Mouse (Mus musculus): ENCODE data around the gene Lpar6.

The Lpar6 gene

DNA sequence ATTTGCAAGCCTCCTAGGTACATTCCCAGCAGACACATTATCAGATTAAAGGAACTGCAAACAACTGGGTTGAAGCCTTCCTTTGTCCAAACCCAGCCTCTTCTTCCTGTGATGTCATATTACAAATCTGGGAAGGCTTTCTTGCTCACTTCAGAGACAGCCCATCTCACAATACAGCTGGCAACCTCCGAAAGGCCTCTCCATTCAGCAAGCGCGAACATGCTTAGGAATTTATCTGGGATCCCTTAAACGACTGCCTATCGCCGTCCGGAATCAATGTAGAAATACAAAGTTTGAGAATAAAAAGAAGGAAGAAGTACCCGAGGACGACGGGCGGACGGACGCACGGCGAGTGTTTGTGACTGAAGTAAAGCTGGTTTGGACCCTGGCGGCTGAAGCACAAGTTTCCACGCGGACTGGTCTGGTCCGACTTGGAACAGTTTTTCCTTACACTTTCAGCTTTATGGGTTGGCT lies at the start of gene Lpar6:
Gene Lpar6 (plus strand): TSS at position 48 of the 474 bp plus-strand sequence.
- peak; percentile 59 for DNase-seq (ENCODE audit: low read depth, low spot score)

DNA sequence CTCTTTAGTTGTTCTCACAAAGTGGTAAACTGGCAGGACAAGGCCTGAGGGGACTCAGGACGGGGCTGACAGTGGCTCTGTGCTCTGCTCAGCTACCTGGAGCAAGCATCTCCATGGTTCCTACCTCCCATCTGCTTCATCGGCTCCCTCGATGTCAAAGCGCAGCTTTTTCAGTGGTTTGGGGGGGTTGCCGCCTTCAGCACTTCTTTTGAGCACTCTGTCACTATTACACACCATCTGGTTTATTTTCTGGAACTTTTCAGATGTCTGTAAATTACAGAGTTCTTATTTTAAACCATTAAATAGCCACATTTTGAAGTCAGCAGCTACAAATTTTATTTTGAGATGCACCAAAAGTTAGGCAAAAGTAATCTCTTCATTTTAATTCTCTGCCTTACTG lies 38.6 kb upstream of the Lpar6 start:
- peak; percentile 58 for DNase-seq (ENCODE audit: low read depth, low spot score)

DNA sequence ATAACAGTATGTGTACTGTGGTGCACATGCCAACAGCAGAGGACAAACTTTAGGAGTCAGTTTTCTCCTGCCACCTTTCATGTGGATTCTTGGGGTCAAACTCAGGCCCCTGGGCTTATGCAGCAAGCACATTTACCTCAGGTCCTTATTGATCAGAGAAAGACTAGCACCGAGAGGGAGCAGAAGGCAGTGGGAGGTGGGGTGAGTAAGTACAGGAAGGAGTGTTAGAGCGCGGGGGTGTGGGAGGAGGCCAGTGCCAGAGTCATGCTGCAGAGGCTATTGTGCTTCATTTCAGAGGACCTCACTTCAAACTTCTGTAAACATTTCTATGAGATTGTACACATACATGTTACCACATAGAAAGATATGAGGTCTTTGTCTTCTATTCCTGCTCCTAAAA lies 36.2 kb upstream of the Lpar6 start:
- peak; percentile 15 for DNase-seq (ENCODE audit: low read depth, low spot score)

DNA sequence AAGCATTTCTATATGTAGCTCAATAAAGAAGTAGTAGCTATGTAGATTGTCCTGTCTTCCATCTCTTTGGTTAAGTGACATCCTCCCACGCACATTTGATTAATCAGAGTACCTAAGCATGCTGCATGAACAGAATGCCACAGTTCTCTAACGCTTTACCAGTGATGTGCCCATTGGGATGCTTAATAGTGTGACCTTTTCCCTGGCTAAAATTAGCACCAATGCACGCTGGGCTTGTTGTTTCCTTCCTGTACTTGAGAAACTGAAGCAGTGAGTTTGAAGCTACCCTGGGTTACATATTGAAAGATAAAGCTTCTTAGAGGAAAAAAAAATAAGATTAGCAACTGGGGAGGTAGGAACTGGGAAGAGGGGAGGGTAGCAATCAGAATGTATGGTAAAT lies 33.7 kb upstream of the Lpar6 start:
- peak; percentile 70 for DNase-seq (ENCODE audit: low read depth, low spot score)

DNA sequence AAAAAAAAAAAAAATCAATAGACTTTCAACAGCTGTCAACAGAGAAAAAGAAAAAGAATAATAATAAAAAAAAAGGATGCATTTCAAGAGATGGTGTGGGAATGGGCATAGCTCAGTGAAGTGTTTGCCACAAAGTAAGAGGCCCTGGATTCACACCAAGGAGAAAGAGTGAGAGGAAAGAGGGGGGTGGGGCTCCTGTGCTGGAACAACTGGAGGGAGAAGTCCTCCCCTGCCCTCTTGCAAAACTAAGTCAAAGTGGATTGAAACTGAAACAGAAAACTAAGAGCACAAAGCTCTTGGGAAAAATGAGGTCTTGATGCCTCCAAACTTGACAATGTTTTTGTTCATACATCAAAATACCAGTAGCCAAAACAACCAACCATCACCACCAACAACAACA lies 28.4 kb upstream of the Lpar6 start:
- DNase-seq (ENCODE audit: low read depth, low spot score) = no peak

DNA sequence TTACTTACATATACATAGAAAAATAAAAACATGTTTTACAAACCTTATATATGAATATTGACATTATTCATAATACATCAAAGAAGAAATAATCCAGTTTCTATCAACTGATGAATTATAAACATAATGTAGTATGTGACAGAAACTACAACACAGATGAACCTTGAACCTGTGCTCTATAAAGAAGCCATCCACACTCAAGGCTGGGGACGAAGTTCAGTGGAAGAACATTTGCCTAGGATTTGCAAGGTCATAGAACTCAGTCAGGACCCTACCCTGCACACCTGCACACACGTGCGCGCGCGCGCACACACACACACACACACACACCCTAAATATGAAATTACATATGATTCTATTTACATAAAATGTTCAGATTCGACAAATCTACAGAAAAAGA lies 27.5 kb upstream of the Lpar6 start:
- DNase-seq (ENCODE audit: low read depth, low spot score) = no peak

DNA sequence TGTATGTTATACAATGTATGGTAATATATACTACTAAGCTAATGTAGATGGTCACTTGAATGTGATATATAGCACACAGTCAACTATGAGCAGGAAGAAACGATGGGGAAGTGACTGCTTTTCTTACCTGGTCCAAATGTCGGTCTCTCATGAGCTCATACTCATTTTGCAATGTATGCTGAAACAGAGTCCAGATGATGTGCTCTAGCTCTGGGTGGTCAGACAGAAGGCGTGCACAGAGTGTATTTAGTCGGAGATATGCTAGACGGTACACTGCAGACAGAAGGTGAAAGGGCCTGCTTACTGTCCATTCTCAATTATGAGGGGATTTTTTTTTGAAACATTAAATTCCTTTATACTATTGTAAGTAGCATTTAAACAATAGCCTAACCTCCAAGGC lies 26.2 kb upstream of the Lpar6 start:
- no peak for DNase-seq (ENCODE audit: low read depth, low spot score)

DNA sequence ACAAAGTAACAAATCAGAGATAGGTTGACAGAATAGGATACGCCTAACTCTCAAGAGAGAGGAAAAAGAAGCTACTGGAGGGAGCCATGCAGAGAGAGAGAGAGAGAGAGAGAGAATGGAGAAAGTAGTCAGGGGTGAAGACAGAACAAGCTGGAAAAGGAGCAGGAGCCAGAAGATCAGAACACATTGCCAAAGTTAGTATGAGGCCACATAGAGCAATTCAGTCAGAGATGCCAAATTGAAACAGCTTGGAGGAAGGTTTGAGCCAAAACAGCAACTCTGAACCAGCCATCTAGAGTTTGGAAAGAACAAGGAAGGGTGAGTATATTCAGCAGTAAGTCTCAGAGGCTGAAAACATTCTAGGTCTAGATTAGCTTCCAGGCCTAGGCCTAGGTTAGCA lies 20.6 kb upstream of the Lpar6 start:
- DNase-seq (ENCODE audit: low read depth, low spot score) = peak; percentile 73

DNA sequence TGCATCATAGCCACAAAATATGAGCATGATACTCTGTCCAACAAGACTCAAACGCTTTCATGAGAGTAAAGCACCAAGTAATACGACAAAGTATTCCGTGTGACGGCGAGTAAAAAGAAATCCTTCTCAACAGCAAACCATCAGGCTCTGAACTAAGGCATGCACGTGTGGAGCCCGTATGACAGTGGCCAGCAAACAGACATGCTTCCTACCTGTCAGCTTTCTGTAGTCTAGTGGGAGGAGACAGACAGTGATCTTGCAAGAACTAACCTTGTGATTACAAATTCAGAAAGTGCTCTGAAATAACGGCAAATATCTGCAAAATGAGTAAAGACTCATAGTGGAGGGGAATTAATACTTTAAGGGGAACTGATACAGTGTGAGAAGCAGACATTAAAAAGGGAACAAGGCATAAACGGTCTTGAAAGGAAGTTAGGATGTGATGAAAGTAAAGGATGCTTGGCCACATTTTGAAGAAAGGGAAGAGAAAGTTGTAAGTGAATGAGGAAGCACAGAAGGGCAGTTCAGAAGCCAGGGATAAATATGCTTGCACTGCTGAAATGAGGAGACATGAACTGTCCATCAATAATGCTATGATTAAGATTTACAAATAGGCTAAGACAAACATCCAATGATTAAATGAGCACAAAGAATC lies 15.3 kb upstream of the Lpar6 start:
- DNase-seq (ENCODE audit: low read depth, low spot score) = peak; percentile 25

DNA sequence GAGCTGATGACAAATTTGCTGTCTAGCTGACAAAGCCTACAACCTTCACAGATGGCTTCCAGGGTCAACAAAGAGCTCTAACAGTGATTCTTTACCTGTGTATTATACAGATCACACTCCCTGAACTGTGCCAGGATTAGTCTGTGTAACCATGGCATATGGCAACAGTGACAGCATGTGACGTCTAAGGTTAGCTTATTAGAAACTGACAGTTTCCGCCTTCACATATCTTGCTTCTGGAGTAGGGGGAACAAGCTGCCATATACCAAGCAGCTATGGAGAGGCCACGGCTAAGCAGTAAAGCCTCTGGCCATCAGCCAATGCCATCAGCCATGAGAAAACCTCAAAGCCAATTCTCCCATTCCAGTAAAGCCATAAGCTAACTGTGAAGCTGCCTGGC lies 11.3 kb upstream of the Lpar6 start:
- peak; percentile 38 for DNase-seq (ENCODE audit: low read depth, low spot score)

DNA sequence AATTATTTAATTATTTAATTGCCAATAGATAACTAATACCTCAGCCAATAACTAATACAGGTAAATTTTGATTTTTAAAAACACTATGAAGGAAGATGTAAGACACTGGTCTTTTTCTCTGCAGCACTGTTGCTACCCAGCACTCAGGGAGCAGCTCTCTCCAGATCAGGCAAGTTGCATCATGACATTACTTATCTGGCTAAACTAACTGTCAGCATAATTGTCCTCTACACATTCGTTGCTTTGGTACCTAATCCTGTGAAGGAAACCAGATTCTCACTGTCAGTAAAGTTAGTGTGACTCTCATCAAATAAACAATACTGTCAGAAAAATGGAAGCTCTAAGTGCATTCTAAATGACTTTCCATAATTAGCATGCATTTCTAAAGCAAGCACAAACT lies 10.8 kb upstream of the Lpar6 start:
- no peak for DNase-seq (ENCODE audit: low read depth, low spot score)

DNA sequence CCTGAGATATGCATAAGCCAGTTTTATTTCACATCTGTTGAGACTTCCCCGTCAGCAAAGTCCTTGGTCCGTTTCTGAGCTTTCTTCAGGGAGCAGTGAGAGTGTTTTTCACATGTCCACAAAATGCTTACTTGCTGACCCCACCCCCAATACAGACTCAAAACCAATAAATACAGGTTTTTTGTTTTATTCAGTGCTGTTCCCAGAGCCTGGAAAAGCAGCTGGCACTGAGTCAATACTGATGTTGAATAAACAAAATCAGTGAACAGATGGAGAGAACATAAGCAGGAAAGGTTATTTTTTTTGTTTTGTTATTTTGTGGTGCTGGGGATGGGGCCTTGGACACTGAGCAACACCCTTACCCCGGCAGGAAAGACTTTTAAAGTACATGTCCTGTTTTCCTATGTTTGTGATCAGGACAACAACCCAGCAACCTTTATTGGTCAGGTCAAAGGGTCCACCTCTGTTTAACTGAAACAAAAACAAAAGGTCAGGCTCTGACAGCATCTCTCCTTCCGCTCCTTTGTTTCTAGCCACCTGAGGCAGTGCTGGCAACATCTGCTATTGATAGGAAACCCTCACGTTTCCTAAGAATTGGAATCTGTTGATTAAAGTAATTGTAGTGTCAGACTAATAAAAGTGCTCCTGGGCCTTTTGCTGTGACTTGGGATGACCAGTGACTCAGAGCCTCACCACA lies 6.3 kb upstream of the Lpar6 start:
- DNase-seq (ENCODE audit: low read depth, low spot score) = no peak

DNA sequence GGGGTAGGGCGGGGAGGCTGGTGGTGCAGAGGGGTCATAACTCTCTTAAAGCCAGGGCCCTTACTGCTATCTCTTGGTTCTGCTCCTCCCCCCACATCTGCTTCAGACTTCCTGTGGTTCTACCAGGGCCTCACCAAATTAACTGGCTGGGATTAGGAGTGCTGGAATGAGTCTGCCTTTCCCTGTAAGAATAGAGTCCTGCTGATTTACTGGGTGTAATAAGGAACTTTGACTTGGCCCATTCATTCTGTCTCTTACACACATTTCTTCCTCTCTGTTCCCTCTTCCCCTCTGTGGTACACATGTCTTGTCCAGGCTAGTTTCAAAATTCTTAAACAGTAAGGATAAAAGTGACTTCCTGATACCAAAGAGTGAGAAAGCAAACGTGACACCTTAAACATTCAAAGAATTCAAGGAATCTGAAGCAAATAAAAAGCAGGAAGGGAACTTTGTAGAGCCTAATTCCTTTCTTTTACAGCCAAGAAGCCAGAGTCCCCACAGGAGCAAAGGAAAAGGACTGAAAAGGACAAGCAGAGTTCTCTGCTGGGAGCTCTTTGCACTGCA lies 3.1 kb upstream of the Lpar6 start:
- no peak for DNase-seq (ENCODE audit: low read depth, low spot score)

DNA sequence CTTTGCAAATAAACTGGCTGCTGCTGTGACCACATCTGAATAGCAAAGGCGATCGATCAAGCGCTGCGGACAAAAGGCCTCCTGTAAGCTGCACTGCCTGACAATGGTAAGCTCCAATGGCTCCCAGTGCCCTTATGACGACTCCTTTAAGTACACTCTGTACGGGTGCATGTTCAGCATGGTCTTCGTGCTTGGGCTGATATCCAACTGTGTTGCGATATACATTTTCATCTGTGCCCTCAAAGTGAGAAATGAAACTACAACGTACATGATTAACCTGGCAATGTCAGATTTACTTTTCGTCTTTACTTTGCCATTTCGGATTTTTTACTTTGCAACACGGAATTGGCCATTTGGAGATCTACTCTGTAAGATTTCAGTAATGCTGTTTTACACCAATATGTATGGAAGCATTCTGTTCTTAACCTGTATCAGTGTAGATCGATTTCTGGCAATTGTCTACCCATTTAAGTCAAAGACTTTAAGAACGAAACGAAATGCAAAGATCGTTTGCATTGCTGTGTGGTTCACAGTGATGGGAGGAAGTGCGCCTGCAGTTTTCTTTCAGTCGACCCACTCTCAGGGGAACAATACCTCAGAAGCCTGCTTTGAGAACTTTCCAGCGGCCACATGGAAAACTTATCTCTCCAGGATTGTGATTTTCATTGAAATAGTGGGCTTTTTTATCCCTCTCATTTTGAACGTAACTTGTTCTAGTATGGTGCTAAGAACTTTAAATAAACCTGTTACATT lies 979 bp downstream of the Lpar6 start:
- peak; percentile 50 for DNase-seq (ENCODE audit: low read depth, low spot score)

DNA sequence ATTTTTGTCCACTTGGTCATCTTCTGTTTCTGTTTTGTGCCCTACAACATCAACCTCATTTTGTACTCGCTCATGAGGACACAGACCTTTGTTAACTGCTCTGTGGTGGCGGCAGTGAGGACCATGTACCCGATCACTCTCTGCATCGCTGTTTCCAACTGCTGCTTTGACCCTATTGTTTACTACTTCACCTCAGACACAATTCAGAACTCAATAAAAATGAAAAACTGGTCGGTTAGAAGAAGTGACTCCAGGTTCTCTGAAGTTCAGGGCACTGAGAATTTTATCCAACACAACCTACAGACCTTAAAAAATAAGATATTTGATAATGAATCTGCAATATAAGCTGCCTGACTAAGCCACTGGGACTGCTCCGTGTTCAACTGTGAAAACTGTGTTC lies 1.6 kb downstream of the Lpar6 start:
- no peak for DNase-seq (ENCODE audit: low read depth, low spot score)

DNA sequence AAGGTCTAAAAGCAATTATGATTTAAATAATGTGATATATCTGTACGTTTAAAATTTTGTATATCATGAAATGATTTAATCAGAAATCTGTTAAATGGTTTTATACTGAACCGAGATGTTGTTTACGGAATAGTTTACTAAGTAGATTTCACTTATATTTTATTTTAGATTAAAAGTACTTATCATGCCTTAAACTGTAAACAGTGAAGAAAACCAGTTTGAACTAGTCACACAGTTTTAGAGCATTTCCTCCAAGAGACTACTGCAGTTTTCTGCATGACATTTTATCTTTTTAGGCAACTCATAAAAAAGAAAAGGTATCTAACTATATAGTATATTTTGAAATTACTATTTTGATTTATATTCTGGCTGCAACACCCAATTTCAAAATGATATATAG lies 2.2 kb downstream of the Lpar6 start:
- DNase-seq (ENCODE audit: low read depth, low spot score) = no peak

DNA sequence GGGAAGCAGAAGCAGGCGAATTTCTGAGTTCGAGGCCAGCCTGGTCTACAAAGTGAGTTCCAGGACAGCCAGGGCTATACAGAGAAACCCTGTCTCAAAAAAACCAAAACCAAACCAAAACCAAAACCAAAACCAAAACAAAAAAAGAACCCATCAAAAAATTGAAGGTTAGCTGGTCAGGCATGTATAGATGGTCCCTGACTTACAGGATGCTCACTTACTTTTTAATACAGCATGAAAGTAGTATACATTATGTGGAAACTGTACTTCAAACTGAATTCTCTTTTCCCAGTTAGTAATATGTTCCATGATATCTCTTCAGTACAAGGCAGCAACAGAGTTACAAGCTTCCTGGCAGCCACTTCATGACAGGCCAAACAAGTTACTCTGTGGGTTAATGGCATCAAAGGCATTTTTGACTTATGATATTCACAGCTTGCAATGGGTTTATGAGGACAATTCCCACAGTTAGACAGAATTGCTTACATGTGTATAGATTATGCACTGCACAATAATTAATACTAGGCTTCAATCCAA lies 6.4 kb downstream of the Lpar6 start:
- no peak for DNase-seq (ENCODE audit: low read depth, low spot score)

DNA sequence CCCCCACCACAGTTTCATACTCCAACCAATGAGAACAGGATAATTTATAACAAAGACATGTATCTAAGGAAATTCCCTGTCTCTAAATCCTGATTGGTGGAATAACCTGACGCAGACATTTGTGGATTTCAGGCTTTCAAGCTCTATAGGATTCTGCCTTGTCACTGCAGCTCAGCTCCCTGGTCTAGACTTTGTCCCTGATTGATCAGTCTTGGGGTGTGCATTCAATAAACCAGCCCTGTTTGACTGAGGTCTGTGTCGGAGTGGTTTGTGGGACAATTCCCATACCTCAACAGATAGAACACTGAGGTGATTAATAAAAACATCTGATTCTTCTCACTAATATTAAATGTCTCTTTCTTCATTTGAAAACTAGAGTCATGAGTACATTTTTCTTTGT lies 12.4 kb downstream of the Lpar6 start:
- no peak for DNase-seq (ENCODE audit: low read depth, low spot score)

DNA sequence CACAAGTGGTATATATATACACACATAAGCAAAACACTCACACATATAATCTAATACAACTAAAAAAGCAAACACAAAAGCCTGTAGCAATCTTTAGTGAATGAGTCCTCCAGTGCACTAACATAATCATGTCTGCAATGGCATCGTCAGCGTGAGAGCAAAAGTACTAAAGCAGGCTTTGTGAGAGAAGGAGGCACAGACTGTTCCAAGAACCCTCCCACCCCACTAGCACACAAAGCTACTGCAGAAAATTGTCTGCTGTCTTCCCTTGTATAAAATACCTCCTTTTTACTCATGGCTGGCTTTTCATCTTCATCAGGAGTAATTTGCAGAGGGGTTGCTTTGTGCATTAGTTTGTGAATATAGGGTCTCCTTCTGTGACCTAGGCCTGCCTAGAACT lies 14.6 kb downstream of the Lpar6 start:
- peak; percentile 70 for DNase-seq (ENCODE audit: low read depth, low spot score)

DNA sequence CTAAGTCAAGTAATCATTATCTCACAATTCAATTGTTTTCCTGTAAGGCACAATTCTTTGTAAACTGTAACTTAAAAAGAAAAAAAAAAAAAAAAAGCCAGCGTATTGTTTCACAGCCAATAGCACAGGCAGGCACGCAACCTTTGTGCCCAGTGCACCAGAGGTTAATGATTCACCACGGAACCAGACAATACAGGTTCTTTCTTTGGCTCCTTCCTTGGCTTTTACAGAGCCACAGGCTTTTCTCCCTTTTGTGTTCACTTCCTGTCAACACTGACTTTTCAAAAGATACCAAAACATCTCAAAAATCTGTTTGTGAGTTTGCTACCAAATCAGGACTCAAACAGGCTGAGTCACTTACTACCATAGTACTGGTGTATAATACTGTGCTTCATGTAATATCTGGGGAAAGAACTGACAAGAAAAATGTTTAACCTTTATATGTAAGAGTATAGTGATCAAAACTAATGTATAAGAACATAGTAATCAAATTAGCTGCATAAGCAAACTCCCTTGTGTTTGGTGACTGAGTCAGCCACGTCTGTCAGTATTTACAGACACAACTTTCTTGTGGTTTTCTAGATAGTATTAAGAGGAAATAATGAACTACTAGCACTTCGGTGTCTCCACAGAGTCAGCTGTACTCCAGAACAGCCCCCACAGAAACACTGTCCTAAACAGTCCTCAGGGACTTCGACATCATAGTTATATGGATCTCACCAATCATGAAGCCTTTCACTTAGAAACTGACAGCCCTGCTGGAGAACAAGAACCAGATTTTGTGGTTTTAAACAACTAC lies 16.0 kb downstream of the Lpar6 start:
- DNase-seq (ENCODE audit: low read depth, low spot score) = no peak

DNA sequence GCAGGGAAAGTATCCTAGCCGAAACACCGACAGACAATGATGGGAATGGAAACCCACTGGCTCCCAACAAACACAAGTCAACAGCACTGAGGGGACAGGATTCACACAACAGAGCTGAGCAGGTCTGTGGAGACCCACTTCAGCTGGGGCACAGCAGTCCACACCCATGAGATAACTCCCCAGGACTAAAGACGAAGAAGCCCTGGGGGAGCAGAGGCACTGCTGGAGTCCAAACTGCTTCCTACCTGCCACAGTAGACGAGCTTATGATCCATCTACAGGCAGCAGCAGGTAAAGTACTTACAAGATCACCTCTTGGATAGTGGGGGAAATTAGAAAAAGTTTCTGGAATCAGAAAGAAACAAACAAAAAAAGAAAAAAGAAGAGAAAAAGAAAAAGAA lies 16.7 kb downstream of the Lpar6 start:
- DNase-seq (ENCODE audit: low read depth, low spot score) = no peak

All from brain, adult 2 months (tissue).